Mouse (Mus musculus) embryonic facial prominence, embryonic 11.5 days (tissue): ENCODE results near the gene Bcorl1. TPM values are rescaled to one million over a fixed set of nuclear protein-coding genes. Genes with fewer than 3 reads are reported as not detected.

Experiments used
- ATAC-seq: fragments of 200-750 bp; cut with Nextera tagmentation; replicated peaks from 2 replicates; pipeline ENCODE4 v1.8.0; 2017; ENCODE audit warnings: low read depth; ENCODE audit not compliant: insufficient number of reproducible peaks, low FRiP score, low TSS enrichment
- DNase-seq: peaks from one replicate; pipeline ENCODE4 v3.0.0-alpha.2; 2015; ENCODE audit warnings: low spot score
- H3K27ac ChIP-seq: fragments of 300-500 bp; sonication (generic); replicated peaks from 2 replicates; pipeline ENCODE4 v1.5.1; 2014; ENCODE audit warnings: mild to moderate bottlenecking, low read depth, low read length, control low read depth
- H3K27me3 ChIP-seq: fragments of 300-500 bp; sonication (generic); 2 replicates; pipeline ENCODE4 v1.6.1; 2014; ENCODE audit warnings: mild to moderate bottlenecking, low read length, moderate library complexity, mixed read lengths; ENCODE audit not compliant: control insufficient read depth, insufficient read depth
- H3K36me3 ChIP-seq: fragments of 300-500 bp; sonication (generic); replicated peaks from 2 replicates; pipeline ENCODE4 v1.6.1; 2014; ENCODE audit warnings: low read depth, mild to moderate bottlenecking, low read length, moderate library complexity, mixed read lengths; ENCODE audit not compliant: control insufficient read depth, insufficient read depth
- H3K4me1 ChIP-seq: fragments of 300-500 bp; sonication (generic); 2 replicates; pipeline ENCODE4 v1.6.1; 2014; ENCODE audit warnings: low read length, mixed read lengths; ENCODE audit not compliant: control insufficient read depth, insufficient read depth
- H3K4me2 ChIP-seq: fragments of 300-500 bp; sonication (generic); 2 replicates; pipeline ENCODE4 v1.6.1; 2014; ENCODE audit warnings: low read depth, mild to moderate bottlenecking, control low read depth, low read length, moderate library complexity
- H3K4me3 ChIP-seq: fragments of 300-500 bp; sonication (generic); 2 replicates; pipeline ENCODE4 v1.5.1; 2014; ENCODE audit warnings: low read depth, low read length, control low read depth
- H3K9ac ChIP-seq: fragments of 300-500 bp; sonication (generic); replicated peaks from 2 replicates; pipeline ENCODE4 v1.6.1; 2014; ENCODE audit warnings: mild to moderate bottlenecking, control low read depth, low read length
- H3K9me3 ChIP-seq: fragments of 300-500 bp; sonication (generic); replicated peaks from 2 replicates; pipeline ENCODE4 v1.6.1; 2016; ENCODE audit warnings: mild to moderate bottlenecking, low read length, inconsistent platforms, mixed read lengths; ENCODE audit not compliant: control insufficient read depth
- WGBS: fragments of 180-500 bp; shearing (Covaris S2); extraction: QIAGEN DNeasy Blood & Tissue Kit; methylation state at CpG from one replicate; pipeline ENCODE4 v1.1.7; 2014; 5-methylcytosine and 5-hydroxymethylcytosine counted together
- polyA plus RNA-seq: library from polyadenylated mRNA; unstranded; fragments of >200 nt; fragmentation: Nextera tagmentation; extraction: Ambion mirVana; gene quantifications from 2 replicates; pipeline ENCODE4 v1.2.1, GENCODE M21; 2014

Gene Bcorl1
- 3.2 and 5.0 TPM in 2 replicates for polyA plus RNA-seq

GRCm38 (mm10) chrX:48341141-48341540, at the start of gene Bcorl1:
Bcorl1 (plus strand) TSS chrX:48341358.
- DNase-seq (peak; percentile 58), ATAC-seq (peak; percentile 22; the same call in 1 of the 2 replicates)
- WGBS = 14% methylated on average over 20 of the region's 33 CpGs
- H3K9me3 ChIP-seq = no peaks in the 10 kb centered on the region
- H3K36me3 ChIP-seq = no peaks in the 10 kb centered on the region
- peak within 1 kb of the TSS; percentile 55 for H3K9ac ChIP-seq
- peak within 1 kb of the TSS; percentile 67 for H3K4me2 ChIP-seq
- H3K4me1 ChIP-seq = no peaks in the 10 kb centered on the region
- peak within 1 kb of the TSS; percentile 53 for H3K4me3 ChIP-seq
- H3K27me3 ChIP-seq = 0 out of 2 replicates have a peak, but pooled peaks cover 3% of the 10 kb centered on the region
- no peak within 1 kb of the TSS for H3K27ac ChIP-seq

- 22% methylated on average over 3 of the region's 3 CpGs for WGBS
- no peaks in the 10 kb centered on the region for H3K9me3 ChIP-seq
- ATAC-seq = no peak
- no peak overlapping the region for H3K4me3 ChIP-seq
- no peak overlapping the region for H3K4me2 ChIP-seq
- H3K9ac ChIP-seq = no peak overlapping the region
- H3K27ac ChIP-seq = no peak overlapping the region
- no peaks in the 10 kb centered on the region for H3K36me3 ChIP-seq
- no peaks in the 10 kb centered on the region for H3K4me1 ChIP-seq
- no peak for DNase-seq
- H3K27me3 ChIP-seq = no peaks in the 10 kb centered on the region; the same call in 1 of the 2 replicates
Observed at GRCm38 (mm10) chrX:48291413-48291812, 49.7 kb upstream of the Bcorl1 start.

GRCm38 (mm10) chrX:48305356-48305755, 35.8 kb upstream of the Bcorl1 start:
- no peaks in the 10 kb centered on the region for H3K9me3 ChIP-seq
- no peak overlapping the region for H3K4me2 ChIP-seq
- H3K9ac ChIP-seq = no peak overlapping the region
- H3K36me3 ChIP-seq = no peaks in the 10 kb centered on the region
- no peak overlapping the region for H3K27ac ChIP-seq
- H3K4me1 ChIP-seq = no peaks in the 10 kb centered on the region
- no peaks in the 10 kb centered on the region for H3K27me3 ChIP-seq
- ATAC-seq (no peak), DNase-seq (no peak)
- WGBS = 82% methylated on average over 4 of the region's 4 CpGs
- no peak overlapping the region for H3K4me3 ChIP-seq

- 23% methylated on average over 26 of the region's 26 CpGs for WGBS
- DNase-seq (peak; percentile 10), ATAC-seq (no peak)
- Histone ChIP-seq H3K9me3 (no peaks in the 10 kb centered on the region), H3K27me3 (no peaks in the 10 kb centered on the region), H3K27ac (no peak overlapping the region), H3K4me3 (peak overlapping the region; percentile 14; the same call in 1 of the 2 replicates), H3K36me3 (no peaks in the 10 kb centered on the region), H3K4me2 (peak overlapping the region; percentile 42), H3K4me1 (no peaks in the 10 kb centered on the region), H3K9ac (peak overlapping the region; percentile 37; the same call in 1 of the 2 replicates)
Observed at GRCm38 (mm10) chrX:48310706-48311517, 30.2 kb upstream of the Bcorl1 start.

GRCm38 (mm10) chrX:48311727-48312126, 29.4 kb upstream of the Bcorl1 start:
- Histone ChIP-seq H3K9ac (no peak overlapping the region), H3K9me3 (no peaks in the 10 kb centered on the region), H3K4me3 (no peak overlapping the region), H3K36me3 (no peaks in the 10 kb centered on the region), H3K27ac (no peak overlapping the region), H3K4me2 (no peak overlapping the region), H3K4me1 (no peaks in the 10 kb centered on the region), H3K27me3 (no peaks in the 10 kb centered on the region)
- no peak for DNase-seq
- ATAC-seq = no peak
- whole genome bisulfite sequencing = 72% methylated on average over 5 of the region's 5 CpGs

GRCm38 (mm10) chrX:48314530-48315079, 26.6 kb upstream of the Bcorl1 start:
- Histone ChIP-seq H3K9ac (peak overlapping the region; percentile 41), H3K36me3 (no peaks in the 10 kb centered on the region), H3K27ac (no peak overlapping the region), H3K4me2 (peak overlapping the region; percentile 58), H3K4me1 (no peaks in the 10 kb centered on the region), H3K27me3 (no peaks in the 10 kb centered on the region), H3K4me3 (peak overlapping the region; percentile 36), H3K9me3 (no peaks in the 10 kb centered on the region)
- 9% methylated on average over 26 of the region's 33 CpGs for WGBS
- ATAC-seq (peak; percentile 62), DNase-seq (peak; percentile 66)

GRCm38 (mm10) chrX:48317444-48317843, 23.7 kb upstream of the Bcorl1 start:
- no peaks in the 10 kb centered on the region for H3K27me3 ChIP-seq
- ATAC-seq (no peak), DNase-seq (no peak)
- no peak overlapping the region for H3K9ac ChIP-seq
- no peak overlapping the region for H3K4me3 ChIP-seq
- 57% methylated on average over 3 of the region's 3 CpGs for WGBS
- H3K27ac ChIP-seq = no peak overlapping the region
- no peaks in the 10 kb centered on the region for H3K4me1 ChIP-seq
- H3K9me3 ChIP-seq = no peaks in the 10 kb centered on the region
- no peaks in the 10 kb centered on the region for H3K36me3 ChIP-seq
- no peak overlapping the region for H3K4me2 ChIP-seq

GRCm38 (mm10) chrX:48318194-48318593, 23.0 kb upstream of the Bcorl1 start:
- no peaks in the 10 kb centered on the region for H3K36me3 ChIP-seq
- ATAC-seq = no peak
- H3K9me3 ChIP-seq = no peaks in the 10 kb centered on the region
- no peak overlapping the region for H3K9ac ChIP-seq
- no peaks in the 10 kb centered on the region for H3K27me3 ChIP-seq
- no peak overlapping the region for H3K27ac ChIP-seq
- 14% methylated on average over 9 of the region's 9 CpGs for WGBS
- no peak overlapping the region for H3K4me2 ChIP-seq
- no peak overlapping the region for H3K4me3 ChIP-seq
- DNase-seq = no peak
- no peaks in the 10 kb centered on the region for H3K4me1 ChIP-seq
